Mouse (Mus musculus): Measurements from ENCODE around the gene Oit3. TPM values are rescaled to one million over a fixed set of nuclear protein-coding genes. Genes with fewer than 3 reads are reported as not detected.
"Not testable (repeated sequence)": the region's sequence is repeated elsewhere in the genome, so short reads cannot be mapped to it uniquely, and the experiment has no call there.

Gene Oit3
- polyA plus RNA-seq, 1 experiment from 2014 or later, result 0.59 TPM

- Histone ChIP-seq H3K4me2 (replicated peaks) (no peak overlapping the region), H3K4me1 (peaks cover 2% of the 10 kb centered on the region; the same call in 1 of the 2 replicates), H3K36me3 (no peaks in the 10 kb centered on the region), H3K9ac (no peak overlapping the region), H3K9me3 (replicated peaks) (no peaks in the 10 kb centered on the region), H3K4me3 (no peak overlapping the region), H3K27me3 (no peaks in the 10 kb centered on the region), H3K27ac (no peak overlapping the region)
- no peak for ATAC-seq (ENCODE audit: low FRiP score)
- WGBS, result 93% methylated on average over 7 of the region's 7 CpGs
These were observed 16.2 kb downstream of the Oit3 start for GRCm38 (mm10) chr10:59425369-59425768.

- 79% methylated on average over 3 of the region's 3 CpGs for WGBS
These were observed 17.1 kb downstream of the Oit3 start for GRCm38 (mm10) chr10:59424453-59424852.

DNA sequence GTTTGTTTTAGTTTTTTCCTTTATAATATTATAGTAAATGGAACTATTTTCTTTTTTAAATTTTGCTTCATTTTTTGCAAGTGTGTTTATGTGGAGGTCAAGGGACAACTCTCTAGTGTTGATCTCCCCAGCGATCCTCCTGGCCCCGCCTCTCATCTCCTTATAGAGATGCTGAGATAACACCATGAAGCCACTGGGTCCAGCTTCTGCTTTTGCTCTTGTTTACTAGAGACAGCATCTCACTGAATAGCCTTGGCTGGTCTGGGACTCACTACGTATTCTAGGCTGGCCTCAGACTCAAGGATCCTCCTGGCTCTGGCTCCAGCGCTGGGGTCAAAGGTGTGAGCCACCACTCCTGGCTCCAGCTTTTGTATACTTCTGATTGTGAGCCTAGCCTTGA, 22.1 kb downstream of the Oit3 start:
- H3K9ac ChIP-seq, result no peak overlapping the region
- H3K4me2 ChIP-seq (replicated peaks), result no peak overlapping the region
- no peaks in the 10 kb centered on the region for H3K9me3 ChIP-seq (replicated peaks)
- no peak overlapping the region for H3K4me3 ChIP-seq
- no peaks in the 10 kb centered on the region for H3K4me1 ChIP-seq
- WGBS, result 92% methylated on average over 4 of the region's 4 CpGs
- H3K27ac ChIP-seq, result no peak overlapping the region
- H3K27me3 ChIP-seq, result no peaks in the 10 kb centered on the region
- H3K36me3 ChIP-seq, result no peaks in the 10 kb centered on the region
- no peak for ATAC-seq (ENCODE audit: low FRiP score)

More at GRCm38 (mm10) chr10:59424453-59424852, 17.1 kb downstream of the Oit3 start:
- Histone ChIP-seq H3K4me3 (no peak overlapping the region), H3K4me2 (replicated peaks) (no peak overlapping the region), H3K4me1 (no peaks in the 10 kb centered on the region), H3K27ac (no peak overlapping the region), H3K27me3 (no peaks in the 10 kb centered on the region), H3K9me3 (replicated peaks) (no peaks in the 10 kb centered on the region), H3K36me3 (no peaks in the 10 kb centered on the region), H3K9ac (no peak overlapping the region)
- ATAC-seq (ENCODE audit: low FRiP score), result no peak

GRCm38 (mm10) chr10:59416623-59417022, 25.0 kb downstream of the Oit3 start:
- 78% methylated on average over 3 of the region's 3 CpGs for WGBS

GRCm38 (mm10) chr10:59413711-59414110, 27.9 kb downstream of the Oit3 start:
- WGBS, result 96% methylated on average over 4 of the region's 4 CpGs
- no peak for ATAC-seq (ENCODE audit: low FRiP score)
- no peaks in the 10 kb centered on the region for H3K27me3 ChIP-seq

More at GRCm38 (mm10) chr10:59416623-59417022, 25.0 kb downstream of the Oit3 start:
- H3K27ac ChIP-seq, result no peak overlapping the region
- H3K4me1 ChIP-seq, result no peaks in the 10 kb centered on the region
- H3K27me3 ChIP-seq, result no peaks in the 10 kb centered on the region
- H3K9me3 ChIP-seq (replicated peaks), result no peaks in the 10 kb centered on the region
- H3K4me3 ChIP-seq, result no peak overlapping the region
- no peaks in the 10 kb centered on the region for H3K36me3 ChIP-seq
- H3K9ac ChIP-seq, result no peak overlapping the region
- ATAC-seq (ENCODE audit: low FRiP score), result no peak
- H3K4me2 ChIP-seq (replicated peaks), result no peak overlapping the region

GRCm38 (mm10) chr10:59410264-59410663, 31.3 kb downstream of the Oit3 start:
- H3K4me1 ChIP-seq, result no peaks in the 10 kb centered on the region
- H3K36me3 ChIP-seq, result no peaks in the 10 kb centered on the region
- H3K4me2 ChIP-seq (replicated peaks), result no peak overlapping the region
- WGBS, result 73% methylated on average over 12 of the region's 12 CpGs
- no peak for ATAC-seq (ENCODE audit: low FRiP score)
- H3K27ac ChIP-seq, result no peak overlapping the region
- H3K9ac ChIP-seq, result no peak overlapping the region
- H3K27me3 ChIP-seq, result no peaks in the 10 kb centered on the region
- H3K9me3 ChIP-seq (replicated peaks), result no peaks in the 10 kb centered on the region
- no peak overlapping the region for H3K4me3 ChIP-seq

More at GRCm38 (mm10) chr10:59413711-59414110, 27.9 kb downstream of the Oit3 start:
- H3K36me3 ChIP-seq, result no peaks in the 10 kb centered on the region
- H3K9ac ChIP-seq, result no peak overlapping the region
- H3K9me3 ChIP-seq (replicated peaks), result no peaks in the 10 kb centered on the region
- H3K4me1 ChIP-seq, result no peaks in the 10 kb centered on the region
- no peak overlapping the region for H3K27ac ChIP-seq
- H3K4me3 ChIP-seq, result no peak overlapping the region
- no peak overlapping the region for H3K4me2 ChIP-seq (replicated peaks)

DNA sequence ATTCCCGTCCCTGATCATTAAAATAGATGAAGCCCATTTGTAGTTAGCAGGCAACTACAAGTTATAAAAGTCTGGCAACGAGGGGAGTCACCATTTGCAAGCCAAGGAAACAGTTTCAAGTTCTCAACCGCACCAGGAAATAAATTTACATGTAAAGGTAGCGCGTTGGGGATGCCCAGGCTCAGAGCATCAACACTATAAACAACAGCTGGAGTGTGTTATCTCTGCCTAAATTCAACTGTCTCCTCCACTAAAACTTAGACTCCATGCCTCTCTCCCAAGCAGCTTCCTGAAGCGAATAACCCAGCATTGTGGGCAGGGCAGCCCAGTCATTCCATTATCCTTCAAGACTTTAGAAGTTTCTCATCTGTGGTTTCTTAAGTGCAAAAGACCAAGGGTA, 33.1 kb downstream of the Oit3 start:
- ATAC-seq (ENCODE audit: low FRiP score), result no peak
- H3K9ac ChIP-seq, result no peak overlapping the region
- H3K36me3 ChIP-seq, result no peaks in the 10 kb centered on the region
- H3K4me3 ChIP-seq, result no peak overlapping the region
- WGBS, result 72% methylated on average over 6 of the region's 6 CpGs
- no peaks in the 10 kb centered on the region for H3K9me3 ChIP-seq (replicated peaks)
- no peak overlapping the region for H3K27ac ChIP-seq
- H3K27me3 ChIP-seq, result no peaks in the 10 kb centered on the region
- no peak overlapping the region for H3K4me2 ChIP-seq (replicated peaks)
- peaks cover 3% of the 10 kb centered on the region; the same call in 1 of the 2 replicates for H3K4me1 ChIP-seq

- no peak for ATAC-seq (ENCODE audit: low FRiP score)
- Histone ChIP-seq H3K9me3 (replicated peaks) (no peaks in the 10 kb centered on the region), H3K9ac (no peak overlapping the region), H3K27ac (no peak overlapping the region), H3K27me3 (no peaks in the 10 kb centered on the region), H3K36me3 (no peaks in the 10 kb centered on the region), H3K4me2 (replicated peaks) (no peak overlapping the region), H3K4me3 (no peak overlapping the region), H3K4me1 (peaks cover 6% of the 10 kb centered on the region; the same call in 1 of the 2 replicates)
- 64% methylated on average over 10 of the region's 10 CpGs for WGBS
These were observed 37.8 kb downstream of the Oit3 start for GRCm38 (mm10) chr10:59403793-59404149.

GRCm38 (mm10) chr10:59402899-59403792, 38.4 kb downstream of the Oit3 start, which contains the start of gene Pla2g12b:
TSS of gene Pla2g12b (plus strand) at chr10:59403660.
- Histone ChIP-seq H3K4me1 (peaks cover 6% of the 10 kb centered on the region; the same call in 1 of the 2 replicates), H3K27me3 (no peaks in the 10 kb centered on the region), H3K4me3 (no peak within 1 kb of the TSS), H3K4me2 (replicated peaks) (no peak within 1 kb of the TSS), H3K27ac (no peak within 1 kb of the TSS), H3K9me3 (replicated peaks) (no peaks in the 10 kb centered on the region), H3K36me3 (no peaks in the 10 kb centered on the region), H3K9ac (no peak within 1 kb of the TSS)
- WGBS, result 78% methylated on average over 21 of the region's 21 CpGs
- no peak for ATAC-seq (ENCODE audit: low FRiP score)

GRCm38 (mm10) chr10:59395461-59395860, 46.1 kb downstream of the Oit3 start, which contains the start of gene Gm10273:
TSS of gene Gm10273 (plus strand) at chr10:59395632.
- H3K9me3 ChIP-seq (replicated peaks); H3K4me2 ChIP-seq (replicated peaks); H3K4me1 ChIP-seq; H3K27ac ChIP-seq; H3K4me3 ChIP-seq; ATAC-seq (ENCODE audit: low FRiP score); H3K27me3 ChIP-seq; H3K9ac ChIP-seq; H3K36me3 ChIP-seq: not testable (repeated sequence)
- 99% methylated on average over 11 of the region's 25 CpGs for WGBS

GRCm38 (mm10) chr10:59391907-59392306, 49.7 kb downstream of the Oit3 start:
- Histone ChIP-seq H3K4me2 (replicated peaks) (no peak overlapping the region), H3K27ac (no peak overlapping the region), H3K36me3 (no peaks in the 10 kb centered on the region), H3K9ac (no peak overlapping the region), H3K9me3 (replicated peaks) (peaks cover 14% of the 10 kb centered on the region; the same call in 1 of the 2 replicates), H3K27me3 (no peaks in the 10 kb centered on the region), H3K4me3 (no peak overlapping the region), H3K4me1 (no peaks in the 10 kb centered on the region)
- 81% methylated on average over 4 of the region's 4 CpGs for WGBS
- ATAC-seq (ENCODE audit: low FRiP score), result no peak

GRCm38 (mm10) chr10:59389652-59390051, 51.9 kb downstream of the Oit3 start:
- no peaks in the 10 kb centered on the region for H3K36me3 ChIP-seq
- H3K9ac ChIP-seq, result no peak overlapping the region
- ATAC-seq (ENCODE audit: low FRiP score), result no peak
- no peak overlapping the region for H3K4me2 ChIP-seq (replicated peaks)
- no peaks in the 10 kb centered on the region for H3K27me3 ChIP-seq
- H3K4me3 ChIP-seq, result no peak overlapping the region
- no peak overlapping the region for H3K27ac ChIP-seq
- no peaks in the 10 kb centered on the region for H3K4me1 ChIP-seq
- 92% methylated on average over 3 of the region's 3 CpGs for WGBS
- H3K9me3 ChIP-seq (replicated peaks), result peaks cover 11% of the 10 kb centered on the region; the same call in 1 of the 2 replicates
